Mouse (Mus musculus): ENCODE results near the gene Kcnq1. TPM values are rescaled to one million over a fixed set of nuclear protein-coding genes. Genes with fewer than 3 reads are reported as not detected.

Kcnq1 gene
- polyA plus RNA-seq, 1 experiment = not detected

GRCm38 (mm10) chr7:143349287-143349686 is 243.1 kb downstream of the Kcnq1 start:
- H3K36me3 ChIP-seq (ENCODE audit: control insufficient read depth, insufficient read depth) = no peaks in the 10 kb centered on the region
- H3K27me3 ChIP-seq (ENCODE audit: control insufficient read depth, insufficient read depth, insufficient read length) = peaks cover 18% of the 10 kb centered on the region
- no peak overlapping the region for H3ac ChIP-seq (ENCODE audit: control insufficient read depth, insufficient read length, low read depth)
- no peak overlapping the region for H3K4me3 ChIP-seq (ENCODE audit: insufficient read depth, poor library complexity, severe bottlenecking)
- TF ChIP-seq MAX (IDR thresholded peaks at IDR 0.05) (no peak), FOSL1 (IDR thresholded peaks at IDR 0.05; ENCODE audit: insufficient read depth, low read length, poor library complexity, severe bottlenecking) (no peak), USF1 (IDR thresholded peaks at IDR 0.05; ENCODE audit: low read depth) (no peak), MYOG (IDR thresholded peaks at IDR 0.05; ENCODE audit: control insufficient read depth, extremely low read depth, insufficient read length) (no peak), CTCF (IDR thresholded peaks at IDR 0.05; ENCODE audit: control insufficient read depth, insufficient read depth, insufficient read length) (no peak), MYOD1 (IDR thresholded peaks at IDR 0.05; ENCODE audit: control insufficient read depth, insufficient read length, low read depth) (no peak)
- H3K79me3 ChIP-seq (ENCODE audit: low read depth) = no peaks in the 10 kb centered on the region
- H3K79me2 ChIP-seq (ENCODE audit: control insufficient read depth, insufficient read depth) = no peaks in the 10 kb centered on the region

GRCm38 (mm10) chr7:143349848-143350247 is 243.7 kb downstream of the Kcnq1 start:
- no peak for TF ChIP-seq CEBPB (IDR thresholded peaks at IDR 0.05; ENCODE audit: low read depth)
- peak; percentile 24 for TF ChIP-seq USF1 (IDR thresholded peaks at IDR 0.05; ENCODE audit: low read depth)
- Histone ChIP-seq H3K4me3 (ENCODE audit: insufficient read depth, poor library complexity, severe bottlenecking) (no peak overlapping the region), H3ac (ENCODE audit: control insufficient read depth, insufficient read length, low read depth) (no peak overlapping the region), H3K36me3 (ENCODE audit: control insufficient read depth, insufficient read depth) (no peaks in the 10 kb centered on the region), H3K79me2 (ENCODE audit: control insufficient read depth, insufficient read depth) (no peaks in the 10 kb centered on the region), H3K79me3 (ENCODE audit: low read depth) (no peaks in the 10 kb centered on the region), H3K27me3 (ENCODE audit: control insufficient read depth, insufficient read depth, insufficient read length) (peaks cover 13% of the 10 kb centered on the region)

GRCm38 (mm10) chr7:143355831-143356230 is 249.7 kb downstream of the Kcnq1 start:
- Histone ChIP-seq H3K79me2 (ENCODE audit: control insufficient read depth, insufficient read depth) (no peaks in the 10 kb centered on the region), H3K36me3 (ENCODE audit: control insufficient read depth, insufficient read depth) (no peaks in the 10 kb centered on the region), H3K79me3 (ENCODE audit: low read depth) (no peaks in the 10 kb centered on the region), H3K4me3 (ENCODE audit: insufficient read depth, poor library complexity, severe bottlenecking) (no peak overlapping the region), H3ac (ENCODE audit: control insufficient read depth, insufficient read length, low read depth) (no peak overlapping the region), H3K27me3 (ENCODE audit: control insufficient read depth, insufficient read depth, insufficient read length) (no peaks in the 10 kb centered on the region)
- TF ChIP-seq CEBPB (IDR thresholded peaks at IDR 0.05; ENCODE audit: low read depth) (no peak), CTCF (IDR thresholded peaks at IDR 0.05; ENCODE audit: control insufficient read depth, insufficient read depth, insufficient read length) (no peak), FOSL1 (IDR thresholded peaks at IDR 0.05; ENCODE audit: insufficient read depth, low read length, poor library complexity, severe bottlenecking) (no peak), MYOG (IDR thresholded peaks at IDR 0.05; ENCODE audit: control insufficient read depth, extremely low read depth, insufficient read length) (no peak), USF1 (IDR thresholded peaks at IDR 0.05; ENCODE audit: low read depth) (no peak), MYOD1 (IDR thresholded peaks at IDR 0.05; ENCODE audit: control insufficient read depth, insufficient read length, low read depth) (no peak), MAX (IDR thresholded peaks at IDR 0.05) (no peak)

GRCm38 (mm10) chr7:143357109-143357508 is 250.9 kb downstream of the Kcnq1 start:
- H3K79me3 ChIP-seq (ENCODE audit: low read depth) = no peaks in the 10 kb centered on the region
- no peak overlapping the region for H3K4me3 ChIP-seq (ENCODE audit: insufficient read depth, poor library complexity, severe bottlenecking)
- TF ChIP-seq CTCF (IDR thresholded peaks at IDR 0.05; ENCODE audit: control insufficient read depth, insufficient read depth, insufficient read length) = no peak
- no peak for TF ChIP-seq USF1 (IDR thresholded peaks at IDR 0.05; ENCODE audit: low read depth)
- no peak for TF ChIP-seq CEBPB (IDR thresholded peaks at IDR 0.05; ENCODE audit: low read depth)
- no peak for TF ChIP-seq MYOG (IDR thresholded peaks at IDR 0.05; ENCODE audit: control insufficient read depth, extremely low read depth, insufficient read length)
- no peak for TF ChIP-seq MYOD1 (IDR thresholded peaks at IDR 0.05; ENCODE audit: control insufficient read depth, insufficient read length, low read depth)
- TF ChIP-seq MAX (IDR thresholded peaks at IDR 0.05) = no peak
- no peak for TF ChIP-seq FOSL1 (IDR thresholded peaks at IDR 0.05; ENCODE audit: insufficient read depth, low read length, poor library complexity, severe bottlenecking)
- no peaks in the 10 kb centered on the region for H3K36me3 ChIP-seq (ENCODE audit: control insufficient read depth, insufficient read depth)
- no peaks in the 10 kb centered on the region for H3K27me3 ChIP-seq (ENCODE audit: control insufficient read depth, insufficient read depth, insufficient read length)
- H3ac ChIP-seq (ENCODE audit: control insufficient read depth, insufficient read length, low read depth) = no peak overlapping the region
- H3K79me2 ChIP-seq (ENCODE audit: control insufficient read depth, insufficient read depth) = no peaks in the 10 kb centered on the region

GRCm38 (mm10) chr7:143357831-143358230 is 251.7 kb downstream of the Kcnq1 start:
- Histone ChIP-seq H3K36me3 (ENCODE audit: control insufficient read depth, insufficient read depth) (no peaks in the 10 kb centered on the region), H3K79me3 (ENCODE audit: low read depth) (no peaks in the 10 kb centered on the region), H3K27me3 (ENCODE audit: control insufficient read depth, insufficient read depth, insufficient read length) (no peaks in the 10 kb centered on the region), H3K4me3 (ENCODE audit: insufficient read depth, poor library complexity, severe bottlenecking) (no peak overlapping the region), H3K79me2 (ENCODE audit: control insufficient read depth, insufficient read depth) (no peaks in the 10 kb centered on the region), H3ac (ENCODE audit: control insufficient read depth, insufficient read length, low read depth) (no peak overlapping the region)
- TF ChIP-seq MYOD1 (IDR thresholded peaks at IDR 0.05; ENCODE audit: control insufficient read depth, insufficient read length, low read depth) (no peak), MAX (IDR thresholded peaks at IDR 0.05) (no peak), CTCF (IDR thresholded peaks at IDR 0.05; ENCODE audit: control insufficient read depth, insufficient read depth, insufficient read length) (no peak), FOSL1 (IDR thresholded peaks at IDR 0.05; ENCODE audit: insufficient read depth, low read length, poor library complexity, severe bottlenecking) (no peak), MYOG (IDR thresholded peaks at IDR 0.05; ENCODE audit: control insufficient read depth, extremely low read depth, insufficient read length) (no peak), USF1 (IDR thresholded peaks at IDR 0.05; ENCODE audit: low read depth) (no peak), CEBPB (IDR thresholded peaks at IDR 0.05; ENCODE audit: low read depth) (no peak)

GRCm38 (mm10) chr7:143359762-143360161 is 253.6 kb downstream of the Kcnq1 start:
- no peak overlapping the region for H3ac ChIP-seq (ENCODE audit: control insufficient read depth, insufficient read length, low read depth)
- H3K36me3 ChIP-seq (ENCODE audit: control insufficient read depth, insufficient read depth) = no peaks in the 10 kb centered on the region
- H3K79me2 ChIP-seq (ENCODE audit: control insufficient read depth, insufficient read depth) = no peaks in the 10 kb centered on the region
- no peaks in the 10 kb centered on the region for H3K79me3 ChIP-seq (ENCODE audit: low read depth)
- H3K27me3 ChIP-seq (ENCODE audit: control insufficient read depth, insufficient read depth, insufficient read length) = no peaks in the 10 kb centered on the region
- no peak for TF ChIP-seq FOSL1 (IDR thresholded peaks at IDR 0.05; ENCODE audit: insufficient read depth, low read length, poor library complexity, severe bottlenecking)
- no peak for TF ChIP-seq MYOG (IDR thresholded peaks at IDR 0.05; ENCODE audit: control insufficient read depth, extremely low read depth, insufficient read length)
- no peak for TF ChIP-seq MYOD1 (IDR thresholded peaks at IDR 0.05; ENCODE audit: control insufficient read depth, insufficient read length, low read depth)
- no peak for TF ChIP-seq CEBPB (IDR thresholded peaks at IDR 0.05; ENCODE audit: low read depth)
- no peak overlapping the region for H3K4me3 ChIP-seq (ENCODE audit: insufficient read depth, poor library complexity, severe bottlenecking)

All from C2C12 (cell line).